Mouse (Mus musculus) spleen, postnatal 36 days (tissue): ENCODE results near the gene Phf6.
"Not testable (repeated sequence)": the region's sequence is repeated elsewhere in the genome, so short reads cannot be mapped to it uniquely, and the experiment has no call there.

Source experiments
- DNase-seq, 2 experiments: peaks; one replicate each; pipeline ENCODE4 v3.0.0; 2022; ENCODE audit warnings: low spot score in 2 of 2, mixed read lengths in 1 of 2

The Phf6 gene

DNA sequence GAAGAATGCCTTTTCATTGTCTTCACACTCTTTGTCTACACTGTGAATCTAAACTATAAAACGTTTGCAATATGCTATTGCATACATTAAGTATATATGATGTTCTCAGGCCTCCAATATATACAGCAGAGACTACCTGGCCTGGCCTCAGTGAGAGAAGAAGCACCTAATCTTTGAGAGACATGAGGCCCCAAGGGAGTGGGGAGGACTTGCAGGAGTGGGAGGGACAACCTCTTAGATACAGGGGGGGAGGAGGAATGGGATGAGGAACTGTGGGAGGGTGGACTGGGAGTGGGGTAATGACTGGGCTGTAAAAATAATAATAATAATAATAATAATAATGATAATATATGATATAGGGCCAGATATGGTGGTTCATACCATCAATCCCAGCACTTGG is 66.5 kb downstream of the Phf6 start:
- no peak for DNase-seq

DNA sequence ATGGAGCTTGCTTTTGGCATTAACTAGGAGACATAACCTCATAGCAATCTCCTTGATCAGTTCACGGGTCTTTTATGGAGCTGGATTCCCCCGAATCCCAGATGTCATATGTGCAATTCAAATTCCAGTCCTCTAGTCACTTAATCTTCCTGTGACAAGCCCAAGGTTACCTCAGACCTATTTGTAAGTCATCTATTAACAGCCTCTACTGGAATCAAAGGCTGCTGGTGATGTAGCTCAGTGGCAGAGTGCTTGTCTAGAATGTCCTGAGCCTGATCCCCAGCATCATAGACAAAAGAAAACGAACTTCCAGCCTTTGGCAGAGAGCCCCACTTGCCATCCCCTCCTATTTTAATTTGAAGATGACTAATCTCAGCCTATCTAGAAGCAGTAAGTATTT is 69.3 kb downstream of the Phf6 start:
- DNase-seq = no peak

DNA sequence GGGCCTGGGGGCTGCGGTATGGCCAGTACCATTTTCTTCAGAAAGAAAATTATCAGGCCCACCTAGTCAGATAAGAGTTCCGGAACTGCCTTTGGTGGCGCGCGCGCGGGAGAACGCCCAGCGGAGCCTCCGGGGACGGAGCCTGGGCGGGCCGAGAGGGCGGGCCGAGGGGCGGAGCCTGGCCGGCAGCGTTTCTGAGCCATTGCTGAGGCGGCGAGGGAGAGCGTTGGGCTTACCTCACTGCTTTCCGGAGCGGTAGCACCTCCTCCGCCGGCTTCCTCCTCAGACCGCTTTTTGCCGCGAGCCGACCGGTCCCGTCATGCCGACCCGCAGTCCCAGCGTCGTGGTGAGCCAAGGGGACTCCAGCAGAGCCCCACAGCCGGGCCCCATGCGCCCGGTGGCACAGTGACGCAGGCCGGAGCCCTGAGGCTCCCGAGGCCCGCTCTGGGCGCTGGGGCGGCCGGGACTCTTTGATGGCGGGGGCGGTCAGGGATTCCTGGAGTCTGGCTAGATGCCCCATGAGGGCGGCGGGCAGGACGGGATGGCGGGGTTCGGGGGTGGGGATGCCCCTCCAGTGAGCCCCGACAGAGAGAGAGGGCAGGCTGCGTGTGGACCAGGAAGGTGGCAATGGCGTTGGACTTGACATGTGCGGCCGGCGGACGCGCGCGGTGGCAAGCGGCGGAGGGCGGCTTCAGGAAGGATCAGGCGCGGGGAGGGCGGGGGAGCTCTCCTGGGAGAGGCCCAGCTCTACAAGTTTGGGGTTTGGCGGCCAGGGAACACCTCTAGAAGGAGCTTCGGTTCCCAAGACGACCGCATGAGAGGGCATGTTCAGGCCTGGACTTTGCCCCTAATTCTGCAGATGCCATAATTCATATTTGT is 76.1 kb downstream of the Phf6 start, which contains the start of gene Hprt:
Gene Hprt (plus strand): TSS at position 233 of the 879 bp plus-strand sequence.
- DNase-seq = peak; percentile 88 to 90

DNA sequence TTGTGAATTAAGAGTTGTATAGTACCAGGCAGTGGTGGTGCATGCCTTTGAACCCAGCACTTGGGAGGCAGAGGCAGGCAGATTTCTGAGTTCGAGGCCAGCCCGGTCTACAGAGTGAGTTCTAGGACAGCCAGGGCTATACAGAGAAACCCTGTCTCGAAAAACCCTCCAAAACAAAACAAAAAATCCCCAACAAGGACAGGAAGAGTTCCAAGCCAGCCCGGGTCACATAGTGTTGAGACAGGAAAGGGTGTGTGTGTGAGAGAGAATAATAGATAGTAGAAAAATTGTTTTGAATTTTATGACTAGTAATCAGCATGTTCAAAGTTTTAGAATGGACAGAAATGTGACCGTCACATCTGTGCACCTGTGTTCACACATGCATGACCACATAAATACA is 82.7 kb downstream of the Phf6 start:
- DNase-seq = not testable (repeated sequence)

DNA sequence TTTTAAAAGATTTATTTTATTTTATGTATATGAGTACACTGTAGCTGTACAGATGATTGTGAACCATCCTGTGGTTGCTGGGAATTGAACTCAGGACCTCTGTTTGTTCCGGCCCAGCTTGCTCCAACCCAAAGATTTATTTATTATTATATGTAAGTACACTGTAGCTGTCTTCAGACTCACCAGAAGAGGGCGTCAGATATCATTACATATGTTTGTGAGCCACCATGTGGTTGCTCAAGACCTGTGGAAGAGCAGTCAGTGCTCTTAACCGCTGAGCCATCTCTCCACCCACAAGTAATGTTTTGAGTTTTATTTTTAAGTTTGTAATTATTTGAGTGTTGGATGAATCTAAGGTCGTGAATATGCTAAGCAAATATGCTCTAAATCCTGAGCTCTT is 92.8 kb downstream of the Phf6 start:
- not testable (repeated sequence) for DNase-seq

DNA sequence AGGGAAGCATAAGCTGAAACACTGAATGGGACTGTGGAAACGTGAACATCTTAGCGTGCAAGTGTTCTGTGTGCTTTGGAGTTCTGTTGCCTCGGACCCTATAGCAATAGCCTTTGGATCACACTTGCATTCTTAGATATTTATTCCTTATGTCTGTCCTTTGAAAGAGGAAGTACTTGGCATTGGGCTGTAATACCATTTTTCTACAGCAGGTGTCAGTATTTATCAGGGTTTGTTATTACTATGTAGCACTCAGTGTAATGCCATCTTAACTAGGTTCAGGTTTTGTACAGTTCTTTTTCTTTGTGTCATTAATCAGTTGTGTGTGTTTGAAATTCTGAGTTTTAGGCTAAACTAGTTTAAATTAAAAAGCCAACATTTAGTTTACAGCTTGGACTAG is 94.0 kb downstream of the Phf6 start:
- peak; percentile 17 to 55 for DNase-seq
